Mouse (Mus musculus): ENCODE results near the gene Iqgap2.

The Iqgap2 gene

GRCm38 (mm10) chr13:95657171-95657570 lies 234.6 kb downstream of the Iqgap2 start:
- DNase-seq (ENCODE audit: low read depth, low spot score) = no peak

DNA sequence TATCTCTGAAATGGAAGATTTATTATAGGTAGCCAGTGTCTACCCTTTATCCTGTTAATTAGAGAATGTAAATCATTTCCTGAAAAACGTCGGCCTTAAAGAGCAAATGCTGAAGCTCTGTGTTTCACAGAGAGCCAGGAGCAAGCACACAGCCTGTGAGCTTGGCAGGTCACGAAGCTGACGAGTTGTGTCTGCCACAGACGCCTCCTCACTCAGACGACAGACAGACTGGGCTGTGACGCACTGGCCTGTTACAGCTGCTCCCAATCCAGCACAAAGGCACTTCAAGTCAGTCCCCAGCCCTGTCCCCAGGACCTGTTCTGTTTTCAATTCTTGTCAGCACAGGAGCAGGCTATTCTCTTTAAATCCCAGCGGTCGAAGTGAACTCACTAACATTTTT lies 236.4 kb downstream of the Iqgap2 start:
- no peak for DNase-seq (ENCODE audit: low read depth, low spot score)

DNA sequence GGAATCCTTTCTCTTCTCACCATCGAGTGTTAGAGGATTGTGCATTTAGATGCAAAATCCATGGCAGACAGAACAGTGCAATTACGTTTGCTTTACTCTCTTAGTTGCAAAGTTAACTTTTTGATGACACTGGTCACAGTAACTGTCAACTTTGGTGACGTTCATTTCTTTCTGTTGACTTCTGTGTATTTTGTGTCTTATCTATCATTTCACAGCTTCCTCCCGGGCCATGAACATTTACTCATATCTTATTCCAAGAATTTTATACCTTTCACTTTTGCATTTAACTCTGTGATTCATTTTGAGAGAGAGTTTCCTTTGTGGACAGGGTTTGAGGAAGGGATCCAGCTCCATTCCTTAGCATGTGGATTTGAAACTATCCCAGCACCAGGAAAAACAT lies 238.0 kb downstream of the Iqgap2 start:
- no peak for DNase-seq (ENCODE audit: low read depth, low spot score)

GRCm38 (mm10) chr13:95651870-95652668 lies 239.7 kb downstream of the Iqgap2 start:
- no peak for DNase-seq (ENCODE audit: low read depth, low spot score)

- no peak for DNase-seq (ENCODE audit: low read depth, low spot score)
Observed at GRCm38 (mm10) chr13:95649941-95650340, 241.8 kb downstream of the Iqgap2 start.

DNA sequence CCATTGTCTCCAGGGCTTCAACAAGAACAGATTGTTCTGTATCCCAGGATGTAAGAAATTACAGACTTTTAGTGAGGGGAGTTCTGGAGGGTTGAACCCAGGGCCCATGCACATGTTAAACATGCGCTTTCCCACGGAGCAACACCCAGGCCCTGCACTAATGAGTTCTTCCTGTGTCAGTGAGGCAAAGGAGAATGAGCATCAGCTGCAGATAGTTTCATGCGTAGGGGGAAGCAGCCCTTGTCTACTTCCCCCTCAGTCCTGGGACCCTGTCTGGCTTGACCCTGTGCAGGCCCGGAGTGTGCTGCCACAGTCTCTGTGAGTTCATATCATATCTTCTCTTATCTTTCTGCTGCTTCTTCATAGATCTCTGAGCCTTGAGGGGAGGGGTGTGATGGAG lies 244.5 kb downstream of the Iqgap2 start:
- no peak for DNase-seq (ENCODE audit: low read depth, low spot score)

- DNase-seq (ENCODE audit: low read depth, low spot score) = no peak
Observed at GRCm38 (mm10) chr13:95646687-95647111, 245.0 kb downstream of the Iqgap2 start.

DNA sequence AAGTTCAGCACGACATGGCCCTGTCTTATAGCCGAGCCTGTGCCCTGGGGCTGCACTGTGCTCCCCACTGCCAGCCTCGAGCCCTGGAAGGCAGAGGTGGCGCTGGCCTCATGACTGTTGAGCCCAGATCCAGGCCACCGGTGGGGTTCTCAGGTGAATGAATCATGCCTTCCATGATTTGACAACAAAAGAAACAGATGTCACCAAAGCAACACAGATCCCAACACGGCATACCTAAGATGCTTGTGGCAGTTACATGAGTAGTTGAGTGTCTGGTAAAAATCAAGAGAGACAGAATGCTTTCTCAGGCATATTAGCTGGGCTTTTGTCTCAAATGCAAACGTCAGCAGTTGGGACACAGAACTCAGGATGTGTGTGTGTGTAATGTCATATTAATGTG lies 248.0 kb downstream of the Iqgap2 start:
- no peak for DNase-seq (ENCODE audit: low read depth, low spot score)

GRCm38 (mm10) chr13:95641061-95641986 lies 250.4 kb downstream of the Iqgap2 start:
- DNase-seq (ENCODE audit: low read depth, low spot score) = no peak

- DNase-seq (ENCODE audit: low read depth, low spot score) = no peak
Observed at GRCm38 (mm10) chr13:95640408-95640807, 251.3 kb downstream of the Iqgap2 start.

- DNase-seq (ENCODE audit: low read depth, low spot score) = peak; percentile 40
Observed at GRCm38 (mm10) chr13:95639336-95640116, 252.2 kb downstream of the Iqgap2 start.

GRCm38 (mm10) chr13:95638894-95639293 lies 252.8 kb downstream of the Iqgap2 start:
- DNase-seq (ENCODE audit: low read depth, low spot score) = no peak

- no peak for DNase-seq (ENCODE audit: low read depth, low spot score)
Observed at GRCm38 (mm10) chr13:95637737-95638136, 254.0 kb downstream of the Iqgap2 start.

DNA sequence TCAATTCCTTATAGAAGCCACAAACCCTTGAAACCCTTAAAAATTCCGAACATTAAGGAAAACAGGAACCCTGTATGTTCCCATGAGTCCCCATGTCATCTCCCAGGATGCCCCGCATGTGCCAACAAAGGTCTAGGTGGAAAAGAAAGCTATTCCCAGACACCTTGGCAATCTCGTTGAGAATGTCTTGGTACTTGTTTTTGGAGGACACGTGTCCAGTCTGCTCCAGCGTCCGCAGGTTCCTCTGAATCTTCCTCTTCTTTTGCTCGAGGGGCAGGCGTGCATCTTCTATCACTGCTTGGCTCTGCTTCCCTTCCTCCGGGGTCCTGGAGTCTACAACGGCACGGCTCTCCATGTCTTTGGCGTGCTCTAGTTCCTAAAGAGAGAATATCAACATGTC lies 256.4 kb downstream of the Iqgap2 start:
- no peak for DNase-seq (ENCODE audit: low read depth, low spot score)

- no peak for DNase-seq (ENCODE audit: low read depth, low spot score)
Observed at GRCm38 (mm10) chr13:95634451-95634850, 257.3 kb downstream of the Iqgap2 start.

- DNase-seq (ENCODE audit: low read depth, low spot score) = no peak
Observed at GRCm38 (mm10) chr13:95633384-95633783, 258.3 kb downstream of the Iqgap2 start.

- no peak for DNase-seq (ENCODE audit: low read depth, low spot score)
Observed at GRCm38 (mm10) chr13:95632144-95632543, 259.6 kb downstream of the Iqgap2 start.

DNA sequence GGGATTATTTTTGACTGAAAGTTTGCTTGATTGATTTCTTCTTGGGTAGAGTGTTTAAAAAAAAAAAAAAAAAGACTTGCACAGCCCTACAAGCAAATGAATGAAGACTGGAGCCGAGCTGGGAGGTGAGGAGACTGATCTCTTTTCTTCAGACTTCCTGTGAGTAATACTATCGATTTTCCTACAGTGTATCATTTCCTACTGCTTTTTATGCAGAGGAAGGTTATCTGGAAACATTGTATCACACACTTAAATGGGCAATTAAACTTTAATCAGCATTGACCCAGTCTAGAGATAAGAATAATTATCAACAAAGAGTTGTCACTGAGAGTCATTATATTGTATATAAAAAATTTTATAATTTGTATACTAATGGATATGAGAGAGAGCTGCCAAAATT lies 261.0 kb downstream of the Iqgap2 start:
- DNase-seq (ENCODE audit: low read depth, low spot score) = no peak

DNA sequence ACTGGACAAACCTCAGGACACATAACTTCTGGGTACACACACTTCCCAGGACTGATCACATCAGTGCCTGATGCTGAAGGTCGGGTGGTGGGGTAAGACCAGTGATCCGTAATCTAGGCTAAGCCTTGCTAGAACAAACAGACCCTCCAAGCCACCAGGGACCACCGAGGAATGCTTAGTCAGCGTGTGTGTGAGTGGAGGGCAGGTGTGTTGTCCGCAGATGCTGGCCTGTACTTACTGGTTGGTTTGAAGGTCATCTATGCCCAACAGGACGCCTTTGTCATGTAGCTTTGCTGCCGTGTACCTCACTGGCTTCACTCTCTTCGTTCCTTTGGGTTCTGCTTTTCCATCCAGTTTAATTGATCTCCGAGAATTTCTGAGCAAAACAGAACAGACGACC lies 262.0 kb downstream of the Iqgap2 start:
- no peak for DNase-seq (ENCODE audit: low read depth, low spot score)

- DNase-seq (ENCODE audit: low read depth, low spot score) = no peak
Observed at GRCm38 (mm10) chr13:95626696-95627095, 265.0 kb downstream of the Iqgap2 start.

DNA sequence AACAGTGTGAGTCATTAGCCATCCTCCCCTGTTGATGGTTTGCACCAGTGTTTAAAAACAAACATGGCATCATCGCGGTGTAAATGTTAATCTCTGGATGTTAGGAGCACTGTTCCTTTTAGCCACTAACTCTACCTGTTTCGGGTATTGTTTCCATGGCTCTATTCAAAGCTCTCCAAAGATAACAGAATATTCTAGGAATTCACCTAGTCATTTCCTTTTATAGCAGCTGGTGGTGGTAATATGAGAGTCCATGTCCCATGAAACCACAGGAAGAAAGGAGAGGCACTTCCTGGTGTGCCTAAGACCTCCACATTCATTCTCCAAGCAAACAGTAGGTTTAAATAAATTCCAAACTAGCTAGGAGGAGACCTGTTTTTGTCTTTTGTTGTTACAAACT lies 268.7 kb downstream of the Iqgap2 start:
- DNase-seq (ENCODE audit: low read depth, low spot score) = no peak

- no peak for DNase-seq (ENCODE audit: low read depth, low spot score)
Observed at GRCm38 (mm10) chr13:95621563-95621962, 270.2 kb downstream of the Iqgap2 start.
